Mouse (Mus musculus) G1E (cell line): ENCODE data around the gene Asb1.

ENCODE experiments used
- CTCF ChIP-seq: IDR thresholded peaks from 2 replicates; pipeline ENCODE4 v1.5.1; 2012; ENCODE audit warnings: low read depth, low read length, inconsistent platforms, mixed read lengths
- GATA1 ChIP-seq: IDR thresholded peaks from 2 replicates; pipeline ENCODE4 v1.6.1; 2012; ENCODE audit warnings: borderline replicate concordance, low read length, inconsistent platforms, mixed read lengths
- GATA2 ChIP-seq: IDR thresholded peaks from 2 replicates; pipeline ENCODE4 v1.6.1; 2012; ENCODE audit warnings: low read depth, low read length, inconsistent platforms, borderline replicate concordance
- POLR2AphosphoS5 ChIP-seq: IDR thresholded peaks from 2 replicates; pipeline ENCODE4 v1.6.1; 2012; ENCODE audit warnings: low read depth, low read length, inconsistent platforms; ENCODE audit not compliant: insufficient replicate concordance
- TAL1 ChIP-seq: conservative IDR thresholded peaks from 2 replicates; pipeline ENCODE4 v1.6.1; 2012; ENCODE audit warnings: low read depth, low read length, inconsistent platforms, mixed read lengths

- no peak for TF ChIP-seq CTCF
- TF ChIP-seq GATA2 = no peak
- TF ChIP-seq TAL1 = no peak
- TF ChIP-seq GATA1 = no peak
- TF ChIP-seq POLR2AphosphoS5 = no peak
Observed at GRCm38 (mm10) chr1:91589738-91590137, 49.4 kb downstream of the Asb1 start.
